Mouse (Mus musculus): ENCODE results near the gene Wwox.

DNA sequence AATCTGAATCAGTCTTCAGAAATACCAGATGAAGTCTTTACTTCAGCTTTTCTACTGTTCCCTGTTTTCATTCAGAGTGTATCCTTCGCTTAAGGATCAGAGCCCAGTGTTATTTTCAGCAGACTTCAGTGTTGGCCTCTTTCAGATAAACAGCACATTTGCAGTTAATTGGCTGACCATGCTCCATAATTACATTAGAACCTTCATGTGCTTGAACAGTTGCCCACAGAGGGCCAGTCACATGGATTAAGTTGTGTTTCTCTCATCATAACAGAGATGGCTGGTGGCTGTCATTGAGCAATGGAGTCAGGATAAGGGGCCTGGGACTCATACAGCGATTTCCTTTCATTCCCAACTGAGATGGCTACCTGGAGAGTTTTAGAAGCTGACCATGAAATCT is 166.2 kb downstream of the Wwox start:
- TF ChIP-seq CTCF (IDR thresholded peaks at IDR 0.05), result no peak
- no peak for TF ChIP-seq EP300 (IDR thresholded peaks at IDR 0.05)

Measured in lung, postnatal 0 days (tissue).